Mouse (Mus musculus) gastrocnemius, adult 8-10 months (tissue): ENCODE data around the gene Man2a2. TPM values are rescaled to one million over a fixed set of nuclear protein-coding genes. Genes with fewer than 3 reads are reported as not detected.
"Not testable (repeated sequence)": the region's sequence is repeated elsewhere in the genome, so short reads cannot be mapped to it uniquely, and the experiment has no call there.

Experiments used
- DNase-seq, 2 experiments: peaks; one replicate each; pipeline ENCODE4 v3.0.0; 2022; ENCODE audit warnings: low spot score in 2 of 2
- total RNA-seq, 4 experiments: library from RNA; stranded (reverse); gene quantifications; 2 replicates each; pipeline ENCODE4 v1.2.4; 2022

Man2a2 gene
- total RNA-seq, 4 experiments from 2014 or later, result 139 to 171 (median 148) TPM

DNA sequence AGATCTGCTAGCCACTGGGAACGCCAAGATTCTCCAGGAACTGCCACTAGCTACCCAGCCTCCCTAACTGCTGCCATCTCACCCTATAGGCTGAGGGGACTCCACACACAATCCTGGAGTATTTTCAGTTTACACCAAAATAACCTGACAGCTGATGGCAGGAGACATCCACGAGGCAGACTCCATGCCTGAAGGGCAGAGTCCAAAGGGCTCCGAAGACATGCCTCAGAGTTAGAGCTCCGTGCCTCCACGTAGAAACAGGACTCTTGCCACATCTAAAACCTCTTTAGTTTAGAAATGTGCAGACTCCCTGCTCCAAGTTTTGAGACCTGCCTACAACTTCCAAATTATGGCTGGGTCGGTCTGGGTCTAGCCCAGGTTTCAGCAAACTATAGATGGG lies 29.4 kb upstream of the Man2a2 start:
- DNase-seq, result no peak

DNA sequence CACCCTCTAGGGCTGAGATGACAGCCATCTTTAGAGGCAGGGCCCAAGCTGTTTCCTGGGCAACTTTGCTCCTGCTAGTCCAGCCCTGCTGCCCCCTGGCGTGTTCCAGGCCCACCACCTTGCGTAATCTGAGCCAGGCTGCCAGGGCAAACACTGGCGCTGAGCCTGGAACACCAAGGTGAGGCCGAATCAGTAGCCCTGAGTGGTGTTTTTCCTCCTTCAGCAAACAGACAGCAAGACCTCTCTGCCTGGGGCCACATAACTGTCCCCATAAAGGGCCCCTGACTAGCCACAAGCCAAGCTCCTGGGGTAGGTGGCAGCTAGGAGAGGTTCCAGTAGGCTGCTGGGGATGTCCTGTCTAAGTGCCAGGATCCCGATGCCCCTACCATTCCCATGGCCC lies 28.9 kb upstream of the Man2a2 start:
- DNase-seq, result peak in 1 of 2 experiments; percentile 52

DNA sequence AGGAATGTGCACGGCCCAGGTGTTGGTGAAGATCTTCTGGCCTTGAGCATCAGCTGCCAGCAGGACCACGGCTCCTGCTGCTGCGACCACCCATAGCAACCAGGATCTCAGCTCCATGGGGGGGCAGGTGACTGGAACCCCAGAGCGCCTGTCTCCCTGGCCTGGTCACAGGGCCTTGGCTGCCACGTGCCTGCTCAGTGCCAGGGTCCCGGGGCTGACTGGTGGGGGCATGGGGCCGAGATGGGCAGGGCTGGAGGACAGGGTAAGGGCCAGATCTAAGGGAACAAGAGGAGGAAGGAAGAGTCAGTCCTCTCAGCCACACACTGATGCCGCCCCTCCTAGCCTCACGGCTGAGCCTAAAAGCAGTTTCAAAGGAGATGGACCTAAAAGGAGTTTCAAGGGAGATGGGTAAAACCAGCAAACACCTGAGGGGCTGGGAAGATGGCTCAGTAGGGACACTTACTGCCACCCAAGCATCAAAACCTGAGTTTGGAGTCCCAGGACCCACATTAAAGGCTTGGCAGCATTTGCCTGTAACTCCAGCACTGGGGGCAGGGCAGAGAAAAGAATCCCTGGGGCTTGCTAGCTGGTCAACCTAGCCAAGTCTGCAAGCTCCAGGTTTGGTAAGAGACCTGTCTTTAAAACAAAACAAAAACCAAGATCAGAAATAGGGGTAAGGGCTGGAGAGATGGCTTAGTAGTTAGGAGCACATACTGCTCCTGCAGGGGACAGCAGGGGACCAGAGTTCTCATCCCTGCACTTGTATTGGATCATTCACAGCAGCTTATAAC lies 27.7 kb upstream of the Man2a2 start:
- no peak for DNase-seq

DNA sequence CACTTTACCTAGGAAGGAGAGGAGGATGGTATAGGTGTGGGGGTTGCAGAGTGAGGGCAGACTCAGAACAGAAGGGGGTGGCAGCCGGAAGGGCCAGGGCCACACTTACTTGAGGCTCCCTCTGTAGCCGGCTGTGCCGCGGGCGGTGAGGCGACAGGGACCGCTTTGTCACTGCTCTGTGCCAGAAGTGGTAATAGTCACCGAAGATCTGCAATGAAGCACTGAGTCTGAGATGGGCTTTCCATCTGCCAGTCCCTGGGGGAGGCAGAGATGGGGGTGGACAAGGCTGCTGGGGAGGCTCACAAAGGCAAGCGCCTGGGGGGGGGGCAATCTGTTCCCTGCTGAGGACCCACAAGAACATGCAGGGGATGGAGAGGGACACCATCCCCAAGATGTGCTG lies 26.8 kb upstream of the Man2a2 start:
- DNase-seq, result no peak

DNA sequence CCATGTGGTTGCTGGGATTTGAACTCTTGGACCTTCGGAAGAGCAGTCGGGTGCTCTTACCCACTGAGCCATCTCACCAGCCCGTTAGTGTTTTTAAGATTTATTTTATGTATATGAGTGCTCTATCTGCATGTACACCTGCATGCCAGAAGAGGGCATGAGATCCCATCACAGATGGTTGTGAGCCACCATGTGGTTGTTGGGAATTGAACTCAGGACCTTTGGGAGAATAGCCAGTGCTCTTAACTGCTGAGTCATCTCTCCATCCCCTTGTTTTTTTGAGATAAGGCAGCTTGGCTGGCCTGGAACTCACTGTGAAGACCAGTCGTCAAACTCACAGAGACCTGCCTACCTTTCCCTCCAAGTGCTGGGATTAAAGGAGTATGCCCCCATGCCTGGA lies 25.3 kb upstream of the Man2a2 start:
- not testable (repeated sequence) for DNase-seq

DNA sequence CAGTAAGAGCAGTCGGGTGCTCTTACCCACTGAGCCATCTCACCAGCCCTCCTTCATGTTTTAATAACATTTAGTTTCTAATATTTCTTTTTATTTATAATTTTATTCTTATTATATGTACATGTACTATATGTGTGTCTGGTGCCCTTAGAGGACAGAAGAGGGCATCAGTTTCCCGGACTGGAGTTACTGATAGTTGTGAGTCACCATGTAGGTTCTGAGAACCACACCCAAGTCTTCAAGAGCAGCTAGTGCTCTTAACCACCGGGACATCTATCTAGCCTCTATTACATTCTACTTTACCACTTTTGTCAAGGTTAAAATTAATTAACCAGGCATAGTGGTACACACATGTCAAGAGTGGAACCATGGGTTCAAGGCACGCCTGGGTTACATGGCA lies 23.4 kb upstream of the Man2a2 start:
- DNase-seq, result no peak

DNA sequence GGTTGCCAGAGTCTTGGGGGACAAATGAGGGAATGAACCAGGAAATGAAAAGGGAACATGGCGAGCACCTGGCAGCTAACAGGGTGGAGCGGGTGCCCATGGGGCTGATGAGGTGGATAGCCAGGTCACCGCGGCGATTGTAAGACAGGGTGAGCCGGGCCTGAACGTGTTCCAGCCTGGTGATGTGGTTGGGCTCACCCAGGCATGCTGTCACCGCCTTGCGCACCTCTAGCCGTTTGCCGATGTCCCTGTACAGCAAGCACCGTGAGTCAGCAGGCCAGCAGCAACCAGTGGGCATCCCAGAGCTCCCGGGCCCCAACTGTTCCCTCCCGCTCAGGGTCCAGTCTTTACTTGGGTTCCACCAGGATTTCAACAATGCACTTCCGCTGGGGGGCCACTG lies 20.9 kb upstream of the Man2a2 start:
- DNase-seq, result no peak

DNA sequence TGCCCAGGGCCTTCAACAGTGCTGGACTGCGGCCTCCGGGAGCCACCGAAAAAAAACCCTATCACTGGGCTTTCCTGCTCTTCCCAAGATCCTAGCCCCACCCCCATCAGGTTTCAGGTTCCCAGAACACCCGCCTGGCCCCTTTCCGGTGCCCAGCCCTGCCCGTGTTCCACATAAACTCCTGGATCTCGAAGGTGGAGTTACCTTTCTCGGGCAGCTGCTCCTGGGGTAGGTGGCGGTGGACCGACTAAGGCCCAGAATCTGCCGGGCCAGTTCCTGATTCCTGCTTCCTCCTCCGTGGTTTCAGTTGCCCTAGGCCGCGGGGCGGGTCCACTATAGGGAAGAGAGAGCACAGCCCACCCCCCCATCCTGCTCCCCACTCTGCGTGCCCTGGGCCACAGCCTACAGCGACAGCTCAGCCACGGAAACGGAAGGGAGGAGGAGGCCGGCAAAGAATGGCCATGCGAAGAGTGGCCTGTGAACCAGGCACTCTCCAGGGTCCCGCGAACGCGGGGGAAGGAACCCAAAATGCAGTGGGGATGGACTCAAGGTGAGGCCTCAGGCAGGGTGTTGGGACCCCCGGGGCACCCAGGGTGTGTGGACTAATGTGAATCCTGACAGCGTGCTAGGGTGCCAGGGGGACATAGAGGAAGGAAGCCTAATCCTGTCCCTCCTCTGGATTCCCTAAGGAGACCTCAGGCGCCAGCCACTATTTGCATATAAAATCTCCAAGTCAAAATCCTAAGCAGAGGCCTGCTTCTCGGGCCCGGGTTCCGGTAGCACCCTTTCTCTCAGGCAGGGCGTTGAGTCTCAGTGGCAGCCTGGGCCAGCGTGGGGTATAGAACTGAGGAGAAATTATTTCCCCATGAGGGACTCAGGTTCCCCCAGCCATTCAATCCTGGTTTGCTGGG lies 16.7 kb upstream of the Man2a2 start, which contains the start of gene Fes:
Gene Fes (minus strand): TSS at position 314 of the 911 bp plus-strand sequence.
- DNase-seq, result peak in 1 of 2 experiments; percentile 46

DNA sequence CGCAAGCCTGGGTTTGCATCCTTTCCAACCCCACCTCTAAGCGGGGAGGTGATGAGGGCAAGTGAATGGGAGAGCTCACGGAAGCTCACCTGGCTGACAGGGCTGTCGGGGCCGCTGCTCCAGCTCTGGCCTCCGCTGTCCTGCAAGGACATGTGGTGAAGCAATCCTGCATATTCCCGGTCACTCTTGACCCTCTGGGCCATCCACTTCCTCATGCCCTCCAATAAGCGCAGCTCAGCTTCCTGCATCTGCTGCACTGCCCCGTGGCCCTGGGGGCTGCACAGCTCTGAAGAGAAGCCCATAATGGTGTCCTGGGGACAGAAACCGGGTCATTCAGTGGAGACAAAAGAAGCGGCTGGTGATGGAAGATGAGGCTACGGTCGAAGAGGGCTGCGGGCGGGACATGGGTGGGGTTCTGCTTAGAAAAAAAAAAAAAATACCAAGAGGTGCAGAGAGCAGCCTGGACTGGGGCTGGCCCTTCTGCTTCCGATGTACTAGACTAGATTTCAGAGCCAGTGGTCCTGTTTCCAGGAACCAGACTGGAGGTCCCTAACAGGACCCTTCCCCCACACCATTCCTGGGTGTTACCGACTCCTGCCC lies 16.0 kb upstream of the Man2a2 start:
- DNase-seq, result no peak

DNA sequence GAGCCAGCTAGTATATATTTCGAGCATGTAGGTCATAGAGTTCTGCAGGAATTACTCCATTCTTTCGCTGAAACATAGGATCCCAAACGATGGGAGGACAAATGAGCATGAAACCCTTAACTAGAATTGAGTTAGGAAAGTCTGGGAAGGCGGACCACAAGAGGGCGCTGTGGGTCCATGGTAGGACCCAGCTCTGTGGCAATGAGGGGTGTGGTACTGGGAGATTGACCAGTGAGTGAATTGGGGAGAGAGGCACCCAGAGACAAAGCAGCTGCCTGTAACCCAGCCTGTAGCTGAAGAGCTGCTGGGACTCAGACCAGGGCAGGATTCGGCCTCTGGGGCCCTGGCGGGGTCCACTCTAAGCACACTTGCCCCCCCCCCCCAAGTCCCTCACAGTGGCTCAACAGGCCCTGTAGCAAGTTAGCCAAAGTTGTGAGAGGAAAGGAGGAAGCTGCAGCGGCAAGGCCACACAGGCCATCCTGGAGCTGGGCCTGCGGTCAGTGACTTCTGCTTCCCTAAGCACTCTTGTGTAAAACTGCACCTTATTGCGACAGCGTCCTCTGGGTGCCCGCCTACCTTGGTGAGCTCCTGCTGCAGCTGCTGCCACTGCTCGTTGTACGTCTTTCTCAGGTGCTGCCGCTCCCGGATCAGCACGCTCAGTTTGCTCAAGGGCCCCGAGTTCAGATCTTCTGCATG lies 15.2 kb upstream of the Man2a2 start:
- peak; percentile 82 to 83 for DNase-seq

DNA sequence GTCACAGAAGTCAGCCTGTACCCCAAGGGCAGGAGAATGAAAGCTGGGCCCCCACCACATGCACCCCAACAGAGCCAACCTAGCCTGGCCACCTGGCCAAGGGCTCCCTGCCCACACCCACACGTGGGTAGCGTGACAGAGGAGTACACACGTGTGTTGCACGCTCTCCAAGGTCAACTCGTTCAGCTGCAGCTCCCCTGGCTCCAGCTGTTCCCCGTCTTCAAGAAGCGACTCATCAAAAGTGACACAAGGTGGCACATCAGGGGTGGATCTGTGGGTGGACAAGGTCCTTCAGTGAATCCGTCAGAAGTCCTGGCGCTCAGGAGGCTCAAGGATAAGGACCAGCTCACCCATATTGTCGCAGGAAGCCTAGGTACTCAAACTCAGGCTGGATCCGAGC lies 11.7 kb upstream of the Man2a2 start:
- no peak for DNase-seq

DNA sequence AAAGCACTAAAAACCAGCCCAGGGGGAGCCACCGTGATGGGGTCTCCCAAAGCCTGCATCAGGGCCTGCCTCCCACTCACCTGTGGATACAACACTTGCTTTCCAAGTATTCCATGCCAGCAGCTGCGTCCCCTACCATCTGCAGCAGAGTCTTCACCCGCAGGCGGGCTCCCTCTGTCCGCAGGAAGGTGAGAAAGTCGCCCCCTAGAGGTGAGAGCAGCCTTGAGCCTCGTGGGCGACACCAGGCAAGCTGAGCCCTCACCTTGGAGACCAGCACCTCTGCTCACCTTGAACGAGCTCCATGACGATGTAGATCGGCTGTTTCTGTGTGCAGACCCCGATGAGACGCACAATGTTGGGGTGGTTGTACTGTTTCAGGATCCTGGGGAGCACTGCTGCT lies 8.4 kb upstream of the Man2a2 start:
- no peak for DNase-seq

DNA sequence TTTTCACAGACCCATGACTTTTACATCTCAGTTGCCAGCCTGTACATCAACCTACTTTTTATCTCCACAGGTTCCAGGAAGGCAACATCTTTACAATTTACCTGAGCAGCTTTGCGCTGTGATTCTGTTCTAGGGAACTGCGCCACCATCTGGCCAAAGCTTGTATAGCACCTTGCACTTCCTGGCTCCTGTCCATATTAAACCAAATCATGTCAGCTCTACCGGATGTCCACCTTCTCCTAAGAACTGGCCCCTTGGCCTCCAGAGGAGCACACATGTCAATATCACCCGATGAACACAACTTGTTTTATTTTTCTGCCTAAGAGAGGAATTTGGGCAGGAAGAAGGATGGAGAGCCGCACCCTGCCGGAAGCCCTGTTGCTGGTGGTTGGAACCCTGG lies 6.3 kb upstream of the Man2a2 start:
- DNase-seq, result peak; percentile 54 to 61

DNA sequence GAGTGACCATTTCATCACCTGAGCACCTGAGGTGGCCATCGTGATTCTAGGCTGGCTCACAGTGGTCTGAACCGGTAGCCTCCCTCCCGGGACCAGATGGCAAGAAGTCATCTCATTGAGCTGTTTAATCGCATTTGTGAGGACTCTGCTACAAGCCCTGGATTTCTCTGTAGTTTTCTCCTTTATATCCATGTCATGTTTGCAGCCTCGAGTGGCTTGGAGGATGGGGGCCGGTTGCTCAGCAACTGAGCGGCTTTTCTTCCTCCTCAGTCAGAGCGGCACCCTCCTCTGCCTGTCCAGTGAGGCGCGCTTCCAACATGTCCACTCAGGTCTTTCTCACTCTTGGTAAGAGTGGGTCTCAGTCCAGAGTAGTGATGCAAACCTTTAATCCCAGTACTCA lies 5.0 kb upstream of the Man2a2 start:
- DNase-seq, result no peak

DNA sequence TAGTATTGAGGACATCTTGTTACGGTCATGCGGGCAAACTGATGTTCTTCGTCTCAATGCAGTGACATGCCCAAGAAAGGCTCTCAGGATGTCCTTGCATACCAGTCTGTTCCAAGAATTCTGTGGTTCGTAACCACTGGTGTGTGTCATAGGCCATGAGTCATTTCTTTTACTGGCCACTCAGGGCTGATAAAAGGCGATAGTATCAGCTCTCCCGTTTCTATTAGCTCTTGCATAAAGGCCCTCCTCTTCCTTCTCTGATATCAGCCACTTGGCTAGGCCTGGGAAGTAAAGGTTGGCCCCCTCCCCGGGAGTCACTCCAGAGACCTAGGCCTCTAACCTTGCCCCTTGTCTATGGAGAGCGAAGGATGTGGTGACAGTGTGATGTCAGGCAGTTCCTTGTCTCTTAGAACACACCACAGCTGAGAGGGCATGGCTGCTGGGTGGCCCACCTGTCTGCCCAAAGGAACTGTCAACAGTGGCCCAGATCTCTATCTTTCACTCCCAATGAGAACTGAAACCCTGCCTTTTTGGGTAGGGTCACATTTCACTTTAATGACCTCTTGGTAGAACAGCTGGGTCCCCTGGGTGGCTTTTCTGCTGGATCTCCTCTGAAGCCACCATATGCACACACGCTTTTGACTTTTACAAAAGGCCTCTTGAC lies 4.3 kb upstream of the Man2a2 start:
- DNase-seq, result no peak

DNA sequence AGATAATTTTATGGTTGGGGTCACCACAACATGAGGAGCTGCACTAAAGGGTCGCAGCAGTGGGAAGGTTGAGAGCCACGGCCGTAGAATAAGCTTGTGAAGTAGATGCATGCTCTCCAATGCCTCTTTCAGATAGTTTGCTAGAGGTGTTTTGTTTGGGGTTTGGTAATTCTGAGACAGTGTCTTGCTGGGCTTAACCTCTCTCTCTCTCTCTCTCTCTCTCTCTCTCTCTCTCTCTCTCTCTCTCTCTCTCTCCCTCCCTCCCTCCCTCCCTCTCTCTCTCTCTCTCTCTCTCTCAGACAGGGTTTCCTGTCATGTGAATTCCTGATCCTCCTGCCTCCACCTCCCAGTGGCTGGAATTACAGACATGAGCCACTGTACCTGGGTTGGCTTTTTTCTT lies 3.6 kb upstream of the Man2a2 start:
- no peak for DNase-seq

DNA sequence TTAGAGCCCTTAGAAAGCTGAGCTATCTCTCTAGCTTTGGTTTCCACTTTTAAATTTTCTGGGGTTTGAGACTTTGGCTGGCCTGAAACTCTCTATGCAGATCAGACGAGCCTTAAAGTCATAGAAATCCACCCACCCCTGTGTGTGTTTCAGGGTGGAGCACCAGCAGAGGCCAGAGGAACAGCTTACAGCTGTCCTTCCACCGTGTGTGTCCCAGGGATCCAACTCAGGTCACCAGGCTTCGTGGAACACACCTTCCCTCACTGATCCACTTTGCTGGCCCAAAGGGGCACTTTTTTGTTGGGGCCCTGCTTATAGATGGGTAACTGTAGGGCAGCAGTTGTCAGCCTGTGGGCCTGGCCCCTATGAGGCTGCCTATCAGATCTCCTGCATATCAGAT lies 3.1 kb upstream of the Man2a2 start:
- no peak for DNase-seq

DNA sequence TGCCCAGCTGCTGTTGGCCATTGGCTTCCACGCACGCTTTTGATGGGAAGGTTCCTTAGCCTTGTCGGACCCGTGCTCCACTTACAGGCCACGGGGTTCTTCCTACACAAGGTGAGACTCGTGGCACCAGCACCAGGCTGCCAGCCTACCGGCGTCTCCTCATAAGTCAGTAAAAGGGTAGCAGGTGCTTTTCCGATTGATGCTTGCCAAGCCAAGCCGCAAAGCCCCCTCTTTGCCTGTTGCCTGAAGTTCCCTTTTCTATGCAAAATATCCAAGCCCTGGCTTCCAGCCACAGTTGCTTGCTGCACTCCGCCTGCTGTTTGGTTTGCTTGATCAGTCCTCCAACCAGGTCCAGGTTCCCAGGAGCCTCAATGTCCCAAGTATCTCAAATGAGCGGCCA lies 2.7 kb upstream of the Man2a2 start:
- no peak for DNase-seq

DNA sequence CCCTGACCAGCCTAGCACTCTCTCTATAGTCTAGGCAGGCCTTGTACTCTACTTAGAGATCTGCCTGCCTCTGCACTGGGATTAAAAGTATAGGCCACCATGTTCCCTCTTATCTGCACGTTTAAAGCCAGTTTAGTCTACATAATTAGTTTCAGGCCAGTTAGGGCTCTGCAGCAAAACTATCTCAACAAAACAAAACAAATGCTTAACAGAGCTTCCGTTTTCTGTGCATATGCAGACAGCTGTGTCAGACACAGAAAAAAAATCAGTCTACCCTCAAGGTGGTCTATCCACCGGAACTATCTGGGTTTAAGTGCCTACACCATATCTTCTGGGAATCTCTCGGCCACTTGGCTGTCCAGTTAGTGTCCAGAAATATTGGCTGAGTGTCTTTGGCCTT lies 2.2 kb upstream of the Man2a2 start:
- DNase-seq, result no peak

DNA sequence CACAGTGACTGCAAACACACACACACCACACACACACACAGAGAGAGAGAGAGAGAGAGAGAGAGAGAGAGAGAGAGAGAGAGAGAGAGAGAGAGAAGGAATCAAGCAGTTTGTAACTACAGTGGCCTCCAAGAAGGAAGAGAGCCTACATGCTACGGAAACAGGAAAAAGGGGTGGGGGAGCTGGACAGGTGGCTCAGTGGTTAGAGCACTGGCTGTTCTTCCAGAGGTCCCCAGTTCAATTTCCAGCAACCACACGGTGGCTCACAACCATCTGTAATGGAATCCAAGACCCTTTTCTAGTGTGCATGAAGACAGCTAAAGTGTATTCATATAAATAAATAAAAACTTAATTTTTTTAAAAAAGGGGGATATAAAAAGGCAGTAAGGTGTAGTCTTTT lies 1.5 kb upstream of the Man2a2 start:
- DNase-seq, result no peak

DNA sequence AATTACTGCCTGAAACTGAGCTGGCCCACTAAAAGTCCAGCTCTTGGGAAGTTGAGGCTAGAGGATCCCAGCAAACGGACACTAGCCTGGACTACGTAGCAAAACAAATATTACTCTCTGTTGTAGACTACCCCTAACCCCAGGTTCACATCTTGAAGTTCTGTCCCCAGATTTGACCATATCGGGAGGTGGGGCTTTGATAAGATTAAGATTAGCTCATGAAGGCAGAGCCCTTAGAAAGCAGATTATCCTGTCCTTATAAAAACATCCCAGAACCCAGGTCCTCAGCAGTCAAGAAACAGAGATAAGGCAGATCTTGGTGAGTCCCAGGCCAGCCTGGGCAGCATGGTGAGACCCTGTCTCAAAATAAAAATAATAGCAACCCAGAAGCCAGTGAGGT lies 991 bp upstream of the Man2a2 start:
- DNase-seq, result no peak
